Mouse (Mus musculus): ENCODE results near the gene Focad. TPM values are rescaled to one million over a fixed set of nuclear protein-coding genes. Genes with fewer than 3 reads are reported as not detected.

Gene Focad
- 18.6 and 21.0 TPM in 2 replicates for polyA plus RNA-seq (2014; fragmentation: Nextera tagmentation; extraction: Ambion mirVana)

DNA sequence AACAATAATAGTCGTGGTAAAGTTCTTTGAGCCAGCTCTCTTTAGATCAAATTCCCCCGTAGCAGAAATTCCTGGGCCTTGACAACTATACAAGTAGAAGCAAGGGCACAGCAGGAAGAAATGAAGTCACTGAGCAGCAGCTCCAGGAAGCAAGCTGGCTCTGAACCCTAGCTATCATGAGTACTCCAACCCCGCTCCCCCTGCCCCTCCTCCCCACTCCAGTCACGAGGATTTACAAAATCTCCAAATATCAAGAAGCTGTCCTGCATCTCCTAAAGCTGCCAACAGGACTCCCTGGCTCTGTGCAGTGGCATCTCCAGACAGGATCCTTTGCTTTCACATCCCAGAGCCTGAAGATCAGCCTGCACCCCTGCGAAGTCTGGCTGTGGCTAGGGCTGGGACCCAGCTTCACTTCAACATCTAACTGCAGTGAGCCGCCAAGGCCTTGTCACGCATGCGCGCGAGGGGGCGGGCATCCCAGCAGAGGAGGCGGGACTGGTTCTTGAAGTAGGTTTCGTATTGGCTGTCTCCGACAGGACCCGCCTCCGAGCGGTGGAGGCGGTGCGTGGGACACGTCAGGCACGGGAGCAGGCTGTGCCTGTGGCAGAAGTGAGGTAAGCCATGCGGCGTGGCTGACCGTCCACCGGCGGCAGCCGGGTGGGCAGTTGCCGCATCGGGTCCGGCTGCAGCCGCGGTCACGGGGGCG, at the start of gene Focad:
TSS of gene Focad (plus strand) at position 568 of the 706 bp plus-strand sequence.
- Histone ChIP-seq H3K4me3 (ENCODE audit: low read depth, low read length) (peak within 1 kb of the TSS; percentile 81), H3K9me3 (ENCODE audit: control insufficient read depth, low read length) (no peaks in the 10 kb centered on the region), H3K9ac (ENCODE audit: low read depth, low read length) (peak within 1 kb of the TSS; percentile 80), H3K27me3 (replicated peaks; ENCODE audit: control insufficient read depth, insufficient read depth, low read length) (no peaks in the 10 kb centered on the region), H3K4me1 (ENCODE audit: control insufficient read depth, insufficient read depth, low read length) (no peaks in the 10 kb centered on the region; the same call in 1 of the 2 replicates), H3K36me3 (ENCODE audit: control insufficient read depth, insufficient read depth, low read length) (no peaks in the 10 kb centered on the region), H3K4me2 (ENCODE audit: low read depth, low read length) (peak within 1 kb of the TSS; percentile 98), H3K27ac (replicated peaks; ENCODE audit: low read depth, low read length) (peak within 1 kb of the TSS; percentile 68)
- ATAC-seq (ENCODE audit: low read depth) = peak; percentile 100
- peak; percentile 99 for DNase-seq (ENCODE audit: low spot score)
- 3% methylated on average over 24 of the region's 34 CpGs for WGBS

DNA sequence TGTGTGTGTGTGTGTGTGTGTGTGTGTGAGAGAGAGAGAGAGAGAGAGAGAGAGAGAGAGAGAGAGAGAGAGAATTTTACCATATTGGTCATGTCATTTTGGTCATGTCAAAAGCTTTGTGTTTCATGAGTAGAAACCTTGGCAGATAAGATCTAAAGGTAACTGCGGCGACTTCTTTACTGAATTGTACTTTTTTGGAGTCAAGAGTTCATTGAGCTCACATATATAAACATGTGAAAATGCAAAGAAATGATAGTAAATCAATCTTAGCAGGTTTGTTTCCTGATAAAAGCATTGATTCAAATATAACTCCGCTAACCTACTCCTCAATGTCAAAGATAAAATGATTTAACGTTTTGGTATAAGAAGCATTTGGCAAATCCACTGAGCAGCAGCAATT, 49.3 kb upstream of the Focad start:
- Histone ChIP-seq H3K4me1 (ENCODE audit: control insufficient read depth, insufficient read depth, low read length) (no peaks in the 10 kb centered on the region), H3K27me3 (replicated peaks; ENCODE audit: control insufficient read depth, insufficient read depth, low read length) (no peaks in the 10 kb centered on the region), H3K27ac (replicated peaks; ENCODE audit: low read depth, low read length) (no peak overlapping the region), H3K4me2 (ENCODE audit: low read depth, low read length) (no peak overlapping the region), H3K9ac (ENCODE audit: low read depth, low read length) (no peak overlapping the region), H3K4me3 (ENCODE audit: low read depth, low read length) (no peak overlapping the region), H3K36me3 (ENCODE audit: control insufficient read depth, insufficient read depth, low read length) (no peaks in the 10 kb centered on the region), H3K9me3 (ENCODE audit: control insufficient read depth, low read length) (no peaks in the 10 kb centered on the region)
- no peak for DNase-seq (ENCODE audit: low spot score)
- WGBS = 90% methylated on average over 4 of the region's 4 CpGs
- ATAC-seq (ENCODE audit: low read depth) = no peak

DNA sequence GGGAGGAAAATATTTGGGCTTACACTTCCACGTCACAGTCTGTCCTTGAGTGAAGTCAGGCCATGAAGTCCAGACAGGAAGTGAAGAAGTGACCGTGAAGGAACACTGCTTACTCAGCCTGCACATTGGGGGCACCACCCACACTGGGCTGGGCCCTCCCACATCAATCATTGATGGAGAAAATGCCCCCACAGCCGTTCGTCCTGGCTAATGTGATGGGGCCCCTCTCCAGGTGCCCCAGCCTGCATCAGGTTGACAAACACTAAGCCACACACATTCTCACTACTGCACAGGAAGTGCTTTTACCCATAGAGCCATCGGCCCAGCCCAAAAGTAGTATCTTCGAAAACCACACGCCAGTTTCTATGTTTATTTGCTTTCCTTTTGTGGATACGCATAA, 48.1 kb upstream of the Focad start:
- H3K27me3 ChIP-seq (replicated peaks; ENCODE audit: control insufficient read depth, insufficient read depth, low read length) = no peaks in the 10 kb centered on the region
- no peaks in the 10 kb centered on the region for H3K36me3 ChIP-seq (ENCODE audit: control insufficient read depth, insufficient read depth, low read length)
- no peak overlapping the region for H3K9ac ChIP-seq (ENCODE audit: low read depth, low read length)
- H3K9me3 ChIP-seq (ENCODE audit: control insufficient read depth, low read length) = no peaks in the 10 kb centered on the region
- WGBS = 62% methylated on average over 8 of the region's 8 CpGs
- no peak overlapping the region for H3K27ac ChIP-seq (replicated peaks; ENCODE audit: low read depth, low read length)
- DNase-seq (ENCODE audit: low spot score) (no peak), ATAC-seq (ENCODE audit: low read depth) (no peak)
- H3K4me2 ChIP-seq (ENCODE audit: low read depth, low read length) = no peak overlapping the region
- no peak overlapping the region for H3K4me3 ChIP-seq (ENCODE audit: low read depth, low read length)
- H3K4me1 ChIP-seq (ENCODE audit: control insufficient read depth, insufficient read depth, low read length) = no peaks in the 10 kb centered on the region

DNA sequence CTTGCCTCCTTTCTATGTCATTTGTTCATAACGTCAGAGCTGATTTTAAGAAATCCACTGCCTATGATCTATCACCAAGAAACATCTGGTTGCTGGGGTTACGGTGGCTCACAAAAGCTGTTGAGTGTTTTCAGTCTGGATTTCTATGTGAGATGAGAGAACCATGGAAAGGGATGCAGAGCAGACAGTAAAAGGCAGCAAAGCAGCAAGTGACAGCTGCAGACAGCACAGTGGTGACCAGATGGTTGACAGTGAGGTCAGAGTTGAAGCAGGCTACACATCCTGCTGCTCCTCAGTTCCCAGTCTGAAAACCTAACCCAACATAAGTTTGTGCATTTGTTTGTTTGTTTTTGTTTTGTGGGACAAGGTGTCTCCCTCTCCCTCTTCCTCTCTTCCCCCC, 19.0 kb upstream of the Focad start:
- DNase-seq (ENCODE audit: low spot score) (no peak), ATAC-seq (ENCODE audit: low read depth) (no peak)
- Histone ChIP-seq H3K27me3 (replicated peaks; ENCODE audit: control insufficient read depth, insufficient read depth, low read length) (no peaks in the 10 kb centered on the region), H3K4me1 (ENCODE audit: control insufficient read depth, insufficient read depth, low read length) (no peaks in the 10 kb centered on the region), H3K4me2 (ENCODE audit: low read depth, low read length) (no peak overlapping the region), H3K36me3 (ENCODE audit: control insufficient read depth, insufficient read depth, low read length) (no peaks in the 10 kb centered on the region), H3K4me3 (ENCODE audit: low read depth, low read length) (no peak overlapping the region), H3K9me3 (ENCODE audit: control insufficient read depth, low read length) (no peaks in the 10 kb centered on the region), H3K9ac (ENCODE audit: low read depth, low read length) (no peak overlapping the region), H3K27ac (replicated peaks; ENCODE audit: low read depth, low read length) (no peak overlapping the region)
- 74% methylated on average over 2 of the region's 2 CpGs for WGBS

DNA sequence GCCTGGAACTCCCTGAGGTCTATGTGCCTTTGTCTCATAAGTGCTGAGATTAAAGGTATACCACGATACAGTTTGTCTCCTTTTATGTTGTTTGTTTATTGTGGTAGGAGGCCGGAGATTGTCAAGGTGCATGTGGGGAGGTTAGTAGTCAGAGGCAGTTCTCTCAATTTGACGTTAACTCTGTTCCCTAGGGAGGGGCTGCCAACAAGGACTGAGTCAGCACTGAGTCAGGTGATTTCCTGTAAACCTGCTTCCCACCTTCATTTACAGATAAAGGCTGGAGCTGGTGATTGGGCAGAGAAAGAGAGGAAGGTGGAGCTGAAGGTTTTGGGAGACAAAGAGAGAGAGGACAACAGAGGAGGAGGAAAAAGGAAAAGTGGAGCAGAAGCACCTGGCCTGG, 15.4 kb upstream of the Focad start:
- H3K36me3 ChIP-seq (ENCODE audit: control insufficient read depth, insufficient read depth, low read length) = no peaks in the 10 kb centered on the region
- DNase-seq (ENCODE audit: low spot score) = no peak
- H3K9me3 ChIP-seq (ENCODE audit: control insufficient read depth, low read length) = no peaks in the 10 kb centered on the region
- H3K4me1 ChIP-seq (ENCODE audit: control insufficient read depth, insufficient read depth, low read length) = no peaks in the 10 kb centered on the region; the same call in 1 of the 2 replicates
- H3K4me2 ChIP-seq (ENCODE audit: low read depth, low read length) = no peak overlapping the region
- H3K27ac ChIP-seq (replicated peaks; ENCODE audit: low read depth, low read length) = no peak overlapping the region
- no peak overlapping the region for H3K9ac ChIP-seq (ENCODE audit: low read depth, low read length)
- WGBS = 68% methylated on average over 3 of the region's 3 CpGs
- no peak for ATAC-seq (ENCODE audit: low read depth)
- no peaks in the 10 kb centered on the region for H3K27me3 ChIP-seq (replicated peaks; ENCODE audit: control insufficient read depth, insufficient read depth, low read length)
- H3K4me3 ChIP-seq (ENCODE audit: low read depth, low read length) = no peak overlapping the region

DNA sequence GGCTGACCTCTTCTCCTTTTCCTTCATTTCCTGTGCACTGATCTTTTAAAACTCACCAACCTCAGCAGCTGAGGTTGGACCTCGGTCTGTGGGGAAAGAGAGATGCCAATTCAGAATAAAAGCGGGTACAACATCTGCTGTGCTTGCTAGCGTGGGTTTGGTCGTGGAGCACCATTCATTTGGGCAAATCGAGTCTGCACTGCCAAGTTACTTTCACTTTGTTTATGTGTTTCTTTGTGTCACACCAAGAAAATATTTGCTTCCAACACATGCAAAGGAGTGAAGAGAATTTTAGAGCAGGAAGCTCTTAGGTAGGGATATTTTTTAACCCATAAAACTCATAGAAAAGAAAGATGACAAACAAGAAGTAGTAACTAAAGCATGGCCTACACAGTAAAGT, 13.0 kb upstream of the Focad start:
- H3K4me1 ChIP-seq (ENCODE audit: control insufficient read depth, insufficient read depth, low read length) = no peaks in the 10 kb centered on the region; the same call in 1 of the 2 replicates
- ATAC-seq (ENCODE audit: low read depth) (no peak), DNase-seq (ENCODE audit: low spot score) (no peak)
- no peak overlapping the region for H3K9ac ChIP-seq (ENCODE audit: low read depth, low read length)
- H3K4me2 ChIP-seq (ENCODE audit: low read depth, low read length) = no peak overlapping the region
- H3K4me3 ChIP-seq (ENCODE audit: low read depth, low read length) = no peak overlapping the region
- no peaks in the 10 kb centered on the region for H3K9me3 ChIP-seq (ENCODE audit: control insufficient read depth, low read length)
- no peaks in the 10 kb centered on the region for H3K36me3 ChIP-seq (ENCODE audit: control insufficient read depth, insufficient read depth, low read length)
- 60% methylated on average over 5 of the region's 5 CpGs for WGBS
- no peak overlapping the region for H3K27ac ChIP-seq (replicated peaks; ENCODE audit: low read depth, low read length)
- H3K27me3 ChIP-seq (replicated peaks; ENCODE audit: control insufficient read depth, insufficient read depth, low read length) = no peaks in the 10 kb centered on the region

DNA sequence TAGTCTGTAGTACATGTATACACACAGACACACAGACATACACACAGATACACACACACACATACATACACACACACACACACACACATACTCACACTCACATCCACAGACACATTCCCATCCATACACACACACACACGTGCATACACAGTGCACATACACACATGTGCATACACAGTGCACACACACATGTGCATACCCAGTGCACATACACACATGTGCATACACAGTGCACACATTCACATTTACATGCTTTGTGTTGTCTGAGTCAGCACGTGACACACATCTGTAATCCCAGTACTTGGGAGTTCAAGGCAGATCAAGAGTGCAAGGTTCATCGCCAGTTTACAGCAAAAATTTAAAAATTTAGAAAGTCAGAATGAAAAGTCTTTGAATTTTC, 12.5 kb upstream of the Focad start:
- Histone ChIP-seq H3K27me3 (replicated peaks; ENCODE audit: control insufficient read depth, insufficient read depth, low read length) (no peaks in the 10 kb centered on the region), H3K27ac (replicated peaks; ENCODE audit: low read depth, low read length) (no peak overlapping the region), H3K9me3 (ENCODE audit: control insufficient read depth, low read length) (no peaks in the 10 kb centered on the region), H3K36me3 (ENCODE audit: control insufficient read depth, insufficient read depth, low read length) (no peaks in the 10 kb centered on the region), H3K9ac (ENCODE audit: low read depth, low read length) (no peak overlapping the region), H3K4me3 (ENCODE audit: low read depth, low read length) (no peak overlapping the region), H3K4me1 (ENCODE audit: control insufficient read depth, insufficient read depth, low read length) (no peaks in the 10 kb centered on the region; the same call in 1 of the 2 replicates), H3K4me2 (ENCODE audit: low read depth, low read length) (no peak overlapping the region)
- ATAC-seq (ENCODE audit: low read depth) (no peak), DNase-seq (ENCODE audit: low spot score) (no peak)
- WGBS = 92% methylated on average over 3 of the region's 3 CpGs

DNA sequence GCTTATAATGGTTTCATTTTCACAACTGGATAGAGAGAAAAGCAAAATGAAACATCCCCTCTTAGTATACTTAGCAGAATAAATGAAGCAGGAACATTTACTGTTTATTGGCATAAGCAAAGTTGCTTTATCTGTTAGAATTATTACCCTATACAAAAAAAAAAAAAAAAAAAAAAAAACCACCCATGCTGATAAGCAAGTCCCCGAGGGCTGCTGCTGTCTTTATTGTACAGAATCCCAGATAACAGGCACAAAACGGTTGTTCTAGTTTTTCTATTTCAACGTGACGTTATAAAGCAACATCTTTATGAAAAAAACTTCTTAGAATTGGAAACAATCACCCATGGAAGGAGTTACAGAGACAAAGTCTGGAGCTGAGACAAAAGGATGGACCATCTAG, 12.0 kb upstream of the Focad start:
- H3K4me2 ChIP-seq (ENCODE audit: low read depth, low read length) = no peak overlapping the region
- no peak overlapping the region for H3K4me3 ChIP-seq (ENCODE audit: low read depth, low read length)
- ATAC-seq (ENCODE audit: low read depth) (no peak), DNase-seq (ENCODE audit: low spot score) (no peak)
- no peaks in the 10 kb centered on the region for H3K36me3 ChIP-seq (ENCODE audit: control insufficient read depth, insufficient read depth, low read length)
- no peak overlapping the region for H3K27ac ChIP-seq (replicated peaks; ENCODE audit: low read depth, low read length)
- 90% methylated on average over 4 of the region's 4 CpGs for WGBS
- H3K9me3 ChIP-seq (ENCODE audit: control insufficient read depth, low read length) = no peaks in the 10 kb centered on the region
- H3K27me3 ChIP-seq (replicated peaks; ENCODE audit: control insufficient read depth, insufficient read depth, low read length) = no peaks in the 10 kb centered on the region
- no peaks in the 10 kb centered on the region; the same call in 1 of the 2 replicates for H3K4me1 ChIP-seq (ENCODE audit: control insufficient read depth, insufficient read depth, low read length)
- H3K9ac ChIP-seq (ENCODE audit: low read depth, low read length) = no peak overlapping the region

DNA sequence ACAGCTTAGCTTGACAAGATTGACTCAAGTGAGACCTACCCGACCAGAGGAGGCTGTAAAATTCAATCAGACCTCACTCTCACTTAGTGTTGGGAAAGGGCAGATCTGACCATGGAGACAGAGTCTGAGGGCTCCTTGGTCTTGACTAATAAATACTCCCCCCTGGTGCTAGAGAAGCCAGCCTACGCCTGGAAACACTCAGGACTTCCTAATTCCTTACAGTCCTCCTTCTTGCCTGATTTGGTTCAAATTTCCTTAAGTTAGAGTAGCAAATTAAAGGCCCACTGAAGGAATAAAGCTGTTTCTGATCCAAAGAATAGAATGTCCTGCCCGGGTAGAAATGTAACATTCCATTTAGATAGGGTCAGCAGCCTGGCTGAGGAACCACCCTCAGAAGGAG, 10.6 kb upstream of the Focad start:
- Histone ChIP-seq H3K4me3 (ENCODE audit: low read depth, low read length) (no peak overlapping the region), H3K4me2 (ENCODE audit: low read depth, low read length) (no peak overlapping the region), H3K9ac (ENCODE audit: low read depth, low read length) (no peak overlapping the region), H3K9me3 (ENCODE audit: control insufficient read depth, low read length) (no peaks in the 10 kb centered on the region), H3K4me1 (ENCODE audit: control insufficient read depth, insufficient read depth, low read length) (no peaks in the 10 kb centered on the region; the same call in 1 of the 2 replicates), H3K36me3 (ENCODE audit: control insufficient read depth, insufficient read depth, low read length) (no peaks in the 10 kb centered on the region), H3K27me3 (replicated peaks; ENCODE audit: control insufficient read depth, insufficient read depth, low read length) (no peaks in the 10 kb centered on the region), H3K27ac (replicated peaks; ENCODE audit: low read depth, low read length) (no peak overlapping the region)
- ATAC-seq (ENCODE audit: low read depth) (no peak), DNase-seq (ENCODE audit: low spot score) (no peak)
- 31% methylated on average over 3 of the region's 3 CpGs for WGBS
